Mouse (Mus musculus): ENCODE results near the gene Aste1. TPM values are rescaled to one million over a fixed set of nuclear protein-coding genes. Genes with fewer than 3 reads are reported as not detected.

Aste1 gene
- 15.1 and 15.9 TPM in 2 replicates for polyA plus RNA-seq (2015; fragmentation: Nextera tagmentation; extraction: Ambion mirVana)

GRCm38 (mm10) chr9:105395218-105395627 is at the start of gene Aste1, which contains the start of gene Nek11:
Gene Aste1, plus strand, starts transcription at chr9:105395392.
Gene Nek11, minus strand, starts transcription at chr9:105395524.
- peak; percentile 99 for ATAC-seq (replicated peaks; ENCODE audit: extremely low read depth, insufficient read depth, low FRiP score)
- H3K4me1 ChIP-seq (ENCODE audit: control insufficient read depth, insufficient read depth, low read length): peaks cover 25% of the 10 kb centered on the region
- no peaks in the 10 kb centered on the region for H3K9me3 ChIP-seq (replicated peaks; ENCODE audit: control insufficient read depth, low read length)
- H3K27me3 ChIP-seq (ENCODE audit: control insufficient read depth, insufficient read depth, low read length): peaks cover 2% of the 10 kb centered on the region; the same call in 1 of the 2 replicates
- peak within 1 kb of the TSS; percentile 92 for H3K27ac ChIP-seq (ENCODE audit: low read length)
- H3K4me3 ChIP-seq (ENCODE audit: low read length): peak within 1 kb of the TSS; percentile 72
- H3K36me3 ChIP-seq (ENCODE audit: control insufficient read depth, insufficient read depth): peaks cover 17% of the 10 kb centered on the region
- under 1% methylated on average over 44 of the region's 44 CpGs for WGBS
- H3K9ac ChIP-seq (ENCODE audit: low read length): peak within 1 kb of the TSS; percentile 76
- peak within 1 kb of the TSS; percentile 84 for H3K4me2 ChIP-seq (ENCODE audit: low read depth, low read length)

GRCm38 (mm10) chr9:105348242-105349031 is 46.8 kb upstream of the Aste1 start:
- WGBS: 68% methylated on average over 10 of the region's 10 CpGs
- Histone ChIP-seq H3K4me3 (ENCODE audit: low read length) (no peak overlapping the region), H3K36me3 (ENCODE audit: control insufficient read depth, insufficient read depth) (no peaks in the 10 kb centered on the region), H3K4me1 (ENCODE audit: control insufficient read depth, insufficient read depth, low read length) (no peaks in the 10 kb centered on the region), H3K9me3 (replicated peaks; ENCODE audit: control insufficient read depth, low read length) (no peaks in the 10 kb centered on the region; the same call in 1 of the 2 replicates), H3K9ac (ENCODE audit: low read length) (no peak overlapping the region), H3K27me3 (ENCODE audit: control insufficient read depth, insufficient read depth, low read length) (no peaks in the 10 kb centered on the region), H3K27ac (ENCODE audit: low read length) (no peak overlapping the region), H3K4me2 (ENCODE audit: low read depth, low read length) (no peak overlapping the region)
- no peak for ATAC-seq (replicated peaks; ENCODE audit: extremely low read depth, insufficient read depth, low FRiP score)

DNA sequence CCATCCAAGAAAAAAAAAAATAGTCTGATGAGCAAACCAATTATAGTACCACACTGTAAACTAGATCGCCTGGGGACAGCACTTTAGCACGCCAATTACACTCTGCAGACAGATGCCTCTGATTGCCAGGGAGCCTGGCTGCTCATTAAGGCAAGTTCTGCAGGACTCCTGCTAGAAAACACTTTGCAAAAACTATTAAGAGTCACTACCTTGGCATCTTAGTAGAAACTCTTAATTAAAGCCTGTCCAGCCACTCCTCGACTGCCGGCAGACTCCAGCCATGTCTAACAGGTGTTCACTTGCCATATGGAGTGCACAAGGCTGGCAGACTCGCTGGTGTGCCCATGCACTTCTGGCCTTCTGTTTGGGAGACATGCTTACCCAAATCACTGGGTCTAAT is 46.2 kb upstream of the Aste1 start:
- Histone ChIP-seq H3K9ac (ENCODE audit: low read length) (no peak overlapping the region), H3K27me3 (ENCODE audit: control insufficient read depth, insufficient read depth, low read length) (no peaks in the 10 kb centered on the region), H3K27ac (ENCODE audit: low read length) (no peak overlapping the region), H3K36me3 (ENCODE audit: control insufficient read depth, insufficient read depth) (no peaks in the 10 kb centered on the region), H3K4me2 (ENCODE audit: low read depth, low read length) (no peak overlapping the region), H3K4me1 (ENCODE audit: control insufficient read depth, insufficient read depth, low read length) (no peaks in the 10 kb centered on the region), H3K4me3 (ENCODE audit: low read length) (no peak overlapping the region), H3K9me3 (replicated peaks; ENCODE audit: control insufficient read depth, low read length) (no peaks in the 10 kb centered on the region; the same call in 1 of the 2 replicates)
- WGBS: 70% methylated on average over 5 of the region's 5 CpGs
- no peak for ATAC-seq (replicated peaks; ENCODE audit: extremely low read depth, insufficient read depth, low FRiP score)

GRCm38 (mm10) chr9:105362181-105362580 is 33.0 kb upstream of the Aste1 start:
- H3K4me2 ChIP-seq (ENCODE audit: low read depth, low read length): no peak overlapping the region
- no peaks in the 10 kb centered on the region for H3K4me1 ChIP-seq (ENCODE audit: control insufficient read depth, insufficient read depth, low read length)
- no peak overlapping the region for H3K27ac ChIP-seq (ENCODE audit: low read length)
- H3K9ac ChIP-seq (ENCODE audit: low read length): no peak overlapping the region
- no peaks in the 10 kb centered on the region for H3K9me3 ChIP-seq (replicated peaks; ENCODE audit: control insufficient read depth, low read length)
- H3K27me3 ChIP-seq (ENCODE audit: control insufficient read depth, insufficient read depth, low read length): no peaks in the 10 kb centered on the region
- no peaks in the 10 kb centered on the region for H3K36me3 ChIP-seq (ENCODE audit: control insufficient read depth, insufficient read depth)
- H3K4me3 ChIP-seq (ENCODE audit: low read length): no peak overlapping the region
- WGBS: 68% methylated on average over 2 of the region's 2 CpGs
- ATAC-seq (replicated peaks; ENCODE audit: extremely low read depth, insufficient read depth, low FRiP score): no peak

- no peaks in the 10 kb centered on the region for H3K27me3 ChIP-seq (ENCODE audit: control insufficient read depth, insufficient read depth, low read length)
- H3K36me3 ChIP-seq (ENCODE audit: control insufficient read depth, insufficient read depth): no peaks in the 10 kb centered on the region
- no peaks in the 10 kb centered on the region for H3K4me1 ChIP-seq (ENCODE audit: control insufficient read depth, insufficient read depth, low read length)
- H3K4me3 ChIP-seq (ENCODE audit: low read length): no peak overlapping the region
- H3K9me3 ChIP-seq (replicated peaks; ENCODE audit: control insufficient read depth, low read length): no peaks in the 10 kb centered on the region
- no peak overlapping the region for H3K27ac ChIP-seq (ENCODE audit: low read length)
- no peak overlapping the region for H3K9ac ChIP-seq (ENCODE audit: low read length)
- 78% methylated on average over 5 of the region's 5 CpGs for WGBS
- no peak for ATAC-seq (replicated peaks; ENCODE audit: extremely low read depth, insufficient read depth, low FRiP score)
- no peak overlapping the region for H3K4me2 ChIP-seq (ENCODE audit: low read depth, low read length)
Observed at GRCm38 (mm10) chr9:105363520-105364231, 31.5 kb upstream of the Aste1 start.

GRCm38 (mm10) chr9:105366199-105366598 is 29.0 kb upstream of the Aste1 start:
- ATAC-seq (replicated peaks; ENCODE audit: extremely low read depth, insufficient read depth, low FRiP score): no peak
- 81% methylated on average over 4 of the region's 4 CpGs for WGBS

GRCm38 (mm10) chr9:105368605-105369004 is 26.6 kb upstream of the Aste1 start:
- no peak overlapping the region for H3K9ac ChIP-seq (ENCODE audit: low read length)
- ATAC-seq (replicated peaks; ENCODE audit: extremely low read depth, insufficient read depth, low FRiP score): no peak
- no peaks in the 10 kb centered on the region for H3K4me1 ChIP-seq (ENCODE audit: control insufficient read depth, insufficient read depth, low read length)
- H3K9me3 ChIP-seq (replicated peaks; ENCODE audit: control insufficient read depth, low read length): no peaks in the 10 kb centered on the region
- H3K27me3 ChIP-seq (ENCODE audit: control insufficient read depth, insufficient read depth, low read length): no peaks in the 10 kb centered on the region
- 81% methylated on average over 3 of the region's 3 CpGs for WGBS
- H3K36me3 ChIP-seq (ENCODE audit: control insufficient read depth, insufficient read depth): no peaks in the 10 kb centered on the region
- no peak overlapping the region for H3K4me2 ChIP-seq (ENCODE audit: low read depth, low read length)
- no peak overlapping the region for H3K4me3 ChIP-seq (ENCODE audit: low read length)
- H3K27ac ChIP-seq (ENCODE audit: low read length): no peak overlapping the region

More at GRCm38 (mm10) chr9:105366199-105366598, 29.0 kb upstream of the Aste1 start:
- Histone ChIP-seq H3K4me2 (ENCODE audit: low read depth, low read length) (no peak overlapping the region), H3K4me1 (ENCODE audit: control insufficient read depth, insufficient read depth, low read length) (no peaks in the 10 kb centered on the region), H3K27me3 (ENCODE audit: control insufficient read depth, insufficient read depth, low read length) (no peaks in the 10 kb centered on the region), H3K27ac (ENCODE audit: low read length) (no peak overlapping the region), H3K4me3 (ENCODE audit: low read length) (no peak overlapping the region), H3K36me3 (ENCODE audit: control insufficient read depth, insufficient read depth) (no peaks in the 10 kb centered on the region), H3K9ac (ENCODE audit: low read length) (no peak overlapping the region), H3K9me3 (replicated peaks; ENCODE audit: control insufficient read depth, low read length) (no peaks in the 10 kb centered on the region)

DNA sequence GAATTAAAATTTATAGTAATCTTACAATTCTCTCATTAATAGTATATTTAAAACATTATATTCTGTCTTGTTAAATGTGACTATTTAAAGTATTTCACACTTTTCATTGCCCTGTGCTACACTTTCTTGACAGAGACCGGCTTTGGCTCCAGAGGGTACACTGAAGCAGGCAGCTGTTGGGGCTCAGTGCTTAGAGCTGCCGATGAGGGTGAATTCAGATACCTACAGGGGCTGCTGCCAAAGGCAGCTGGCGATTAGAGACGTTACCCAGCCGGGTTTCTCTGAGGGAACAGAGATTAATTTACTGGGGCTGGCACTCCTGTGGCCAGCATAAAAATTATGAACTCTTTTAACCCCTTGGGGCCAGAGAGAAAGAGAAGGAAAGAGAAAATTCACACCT is 20.8 kb upstream of the Aste1 start:
- Histone ChIP-seq H3K4me2 (ENCODE audit: low read depth, low read length) (no peak overlapping the region), H3K4me3 (ENCODE audit: low read length) (no peak overlapping the region), H3K27ac (ENCODE audit: low read length) (no peak overlapping the region), H3K36me3 (ENCODE audit: control insufficient read depth, insufficient read depth) (no peaks in the 10 kb centered on the region), H3K9ac (ENCODE audit: low read length) (no peak overlapping the region), H3K27me3 (ENCODE audit: control insufficient read depth, insufficient read depth, low read length) (no peaks in the 10 kb centered on the region), H3K4me1 (ENCODE audit: control insufficient read depth, insufficient read depth, low read length) (no peaks in the 10 kb centered on the region), H3K9me3 (replicated peaks; ENCODE audit: control insufficient read depth, low read length) (no peaks in the 10 kb centered on the region)
- WGBS: 50% methylated on average over 5 of the region's 5 CpGs
- no peak for ATAC-seq (replicated peaks; ENCODE audit: extremely low read depth, insufficient read depth, low FRiP score)

DNA sequence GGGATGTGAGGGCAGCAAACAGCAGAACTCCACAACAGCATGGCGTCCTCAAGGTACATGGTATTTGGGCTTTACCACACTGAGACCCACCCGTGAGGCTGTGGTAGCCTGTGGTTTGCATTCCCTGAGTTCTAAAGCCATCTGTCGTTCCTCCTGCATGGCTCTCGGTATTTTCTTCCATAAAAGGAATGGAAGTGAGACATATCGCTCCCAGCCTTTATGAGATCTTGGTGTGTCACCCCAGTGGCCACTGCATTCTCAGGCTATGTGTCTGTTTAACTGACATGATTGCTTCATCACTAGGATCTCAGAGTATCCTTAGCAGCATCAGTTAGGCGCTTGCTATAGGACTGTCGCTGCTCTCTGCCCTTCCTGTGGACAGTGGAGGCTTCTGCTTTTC is 18.8 kb upstream of the Aste1 start:
- no peak overlapping the region for H3K4me2 ChIP-seq (ENCODE audit: low read depth, low read length)
- no peak overlapping the region for H3K4me3 ChIP-seq (ENCODE audit: low read length)
- no peak overlapping the region for H3K27ac ChIP-seq (ENCODE audit: low read length)
- WGBS: 59% methylated on average over 7 of the region's 7 CpGs
- ATAC-seq (replicated peaks; ENCODE audit: extremely low read depth, insufficient read depth, low FRiP score): no peak
- no peaks in the 10 kb centered on the region for H3K9me3 ChIP-seq (replicated peaks; ENCODE audit: control insufficient read depth, low read length)
- H3K36me3 ChIP-seq (ENCODE audit: control insufficient read depth, insufficient read depth): no peaks in the 10 kb centered on the region
- H3K27me3 ChIP-seq (ENCODE audit: control insufficient read depth, insufficient read depth, low read length): no peaks in the 10 kb centered on the region
- no peaks in the 10 kb centered on the region for H3K4me1 ChIP-seq (ENCODE audit: control insufficient read depth, insufficient read depth, low read length)
- H3K9ac ChIP-seq (ENCODE audit: low read length): no peak overlapping the region
